Mouse (Mus musculus) CD4-positive helper T cell, adult 2 months (primary cell): ENCODE data around the gene Ercc6.

Experiments
- DNase-seq: peaks from one replicate; pipeline ENCODE4 v3.0.0-alpha.2; 2012; ENCODE audit warnings: low read depth, missing footprints, low spot score

Ercc6 gene

GRCm38 (mm10) chr14:32513336-32514032 is at the start of gene Ercc6:
Ercc6 (plus strand) TSS chr14:32513521.
- peak; percentile 94 for DNase-seq

GRCm38 (mm10) chr14:32464601-32465505 is 48.5 kb upstream of the Ercc6 start, which contains the start of gene Slc18a3:
Slc18a3 (minus strand) TSS chr14:32464850.
- DNase-seq, result no peak

- no peak for DNase-seq
Measured at GRCm38 (mm10) chr14:32465506-32465870, 47.8 kb upstream of the Ercc6 start.

- DNase-seq, result no peak
Measured at GRCm38 (mm10) chr14:32465889-32466288, 47.4 kb upstream of the Ercc6 start, which contains the start of gene Chat. Chat (minus strand) TSS chr14:32465989.

GRCm38 (mm10) chr14:32467606-32468005 is 45.7 kb upstream of the Ercc6 start:
- DNase-seq, result no peak

- no peak for DNase-seq
Measured at GRCm38 (mm10) chr14:32472996-32473395, 40.3 kb upstream of the Ercc6 start.

- DNase-seq, result no peak
Measured at GRCm38 (mm10) chr14:32476559-32476958, 36.8 kb upstream of the Ercc6 start.

- DNase-seq, result no peak
Measured at GRCm38 (mm10) chr14:32477581-32477980, 35.7 kb upstream of the Ercc6 start.

GRCm38 (mm10) chr14:32482061-32482460 is 31.3 kb upstream of the Ercc6 start:
- DNase-seq, result peak; percentile 39

GRCm38 (mm10) chr14:32492521-32492920 is 20.8 kb upstream of the Ercc6 start:
- DNase-seq, result peak; percentile 65

- no peak for DNase-seq
Measured at GRCm38 (mm10) chr14:32496115-32496850, 17.0 kb upstream of the Ercc6 start.

- DNase-seq, result no peak
Measured at GRCm38 (mm10) chr14:32501303-32501702, 12.0 kb upstream of the Ercc6 start.

- no peak for DNase-seq
Measured at GRCm38 (mm10) chr14:32502764-32503688, 10.3 kb upstream of the Ercc6 start.

GRCm38 (mm10) chr14:32503897-32504296 is 9.4 kb upstream of the Ercc6 start:
- DNase-seq, result no peak

- no peak for DNase-seq
Measured at GRCm38 (mm10) chr14:32506329-32506728, 7.0 kb upstream of the Ercc6 start.

GRCm38 (mm10) chr14:32507216-32507615 is 6.1 kb upstream of the Ercc6 start:
- DNase-seq, result no peak

GRCm38 (mm10) chr14:32508105-32508835 is 5.1 kb upstream of the Ercc6 start:
- no peak for DNase-seq

GRCm38 (mm10) chr14:32509443-32509961 is 3.8 kb upstream of the Ercc6 start:
- DNase-seq, result no peak

- no peak for DNase-seq
Measured at GRCm38 (mm10) chr14:32512912-32513311, 409 bp upstream of the Ercc6 start.

- peak; percentile 47 for DNase-seq
Measured at GRCm38 (mm10) chr14:32516086-32516485, 2.8 kb downstream of the Ercc6 start.
